Mouse (Mus musculus) thymus, adult 18-20 months (tissue): ENCODE data around the gene Igf1r.

ENCODE experiments used
- DNase-seq, 2 experiments: peaks; one replicate each; pipeline ENCODE4 v3.0.0; 2022; ENCODE audit warnings: mixed read lengths in 2 of 2

Gene Igf1r

GRCm38 (mm10) chr7:67952777-67953700 lies at the start of gene Igf1r:
Gene Igf1r (plus strand): TSS chr7:67952827.
- peak; percentile 34 to 35 for DNase-seq

GRCm38 (mm10) chr7:67906358-67906757 lies 46.3 kb upstream of the Igf1r start:
- DNase-seq: no peak

GRCm38 (mm10) chr7:67907786-67908400 lies 44.7 kb upstream of the Igf1r start:
- DNase-seq: no peak

GRCm38 (mm10) chr7:67910528-67910927 lies 42.1 kb upstream of the Igf1r start:
- no peak for DNase-seq

- no peak for DNase-seq
Observed at GRCm38 (mm10) chr7:67910947-67911346, 41.7 kb upstream of the Igf1r start.

- DNase-seq: no peak
Observed at GRCm38 (mm10) chr7:67911841-67912240, 40.8 kb upstream of the Igf1r start.

GRCm38 (mm10) chr7:67916960-67917359 lies 35.7 kb upstream of the Igf1r start:
- no peak for DNase-seq

GRCm38 (mm10) chr7:67917753-67918152 lies 34.9 kb upstream of the Igf1r start:
- no peak for DNase-seq

GRCm38 (mm10) chr7:67919467-67919866 lies 33.2 kb upstream of the Igf1r start:
- DNase-seq: no peak

GRCm38 (mm10) chr7:67924215-67924614 lies 28.4 kb upstream of the Igf1r start:
- no peak for DNase-seq

GRCm38 (mm10) chr7:67930132-67930531 lies 22.5 kb upstream of the Igf1r start:
- DNase-seq: no peak

GRCm38 (mm10) chr7:67936801-67937200 lies 15.8 kb upstream of the Igf1r start:
- DNase-seq: no peak

- no peak for DNase-seq
Observed at GRCm38 (mm10) chr7:67943805-67944204, 8.8 kb upstream of the Igf1r start.

GRCm38 (mm10) chr7:67946901-67947300 lies 5.7 kb upstream of the Igf1r start:
- DNase-seq: no peak

- DNase-seq: no peak
Observed at GRCm38 (mm10) chr7:67950346-67950814, 2.2 kb upstream of the Igf1r start.

GRCm38 (mm10) chr7:67950815-67951531 lies 1.7 kb upstream of the Igf1r start:
- DNase-seq: peak; percentile 67 to 69

GRCm38 (mm10) chr7:67951532-67952035 lies 1.0 kb upstream of the Igf1r start:
- DNase-seq: peak; percentile 77 to 79

GRCm38 (mm10) chr7:67952036-67952681 lies 468 bp upstream of the Igf1r start:
- peak; percentile 55 for DNase-seq

- DNase-seq: no peak
Observed at GRCm38 (mm10) chr7:67953764-67954242, 1.2 kb downstream of the Igf1r start.

GRCm38 (mm10) chr7:67954591-67955185 lies 2.1 kb downstream of the Igf1r start:
- no peak for DNase-seq

- DNase-seq: no peak
Observed at GRCm38 (mm10) chr7:67955276-67955675, 2.6 kb downstream of the Igf1r start.

- DNase-seq: no peak
Observed at GRCm38 (mm10) chr7:67957376-67957775, 4.7 kb downstream of the Igf1r start.
